Mouse (Mus musculus) heart, embryonic 10.5 days (tissue): ENCODE measurements around the gene Rad23b. TPM values are rescaled to one million over a fixed set of nuclear protein-coding genes. Genes with fewer than 3 reads are reported as not detected.
"Not testable (repeated sequence)": the region's sequence is repeated elsewhere in the genome, so short reads cannot be mapped to it uniquely, and the experiment has no call there.

Experiments used
- DNase-seq: peaks from one replicate; pipeline ENCODE4 v3.0.0-alpha.2; 2017; ENCODE audit warnings: low spot score
- H3K27ac ChIP-seq: fragments of 300-500 bp; sonication (generic); 2 replicates; pipeline ENCODE4 v1.5.1; 2016; ENCODE audit warnings: mild to moderate bottlenecking
- H3K27me3 ChIP-seq: fragments of 300-500 bp; sonication (generic); 2 replicates; pipeline ENCODE4 v1.6.1; 2016; ENCODE audit warnings: mild to moderate bottlenecking; ENCODE audit not compliant: poor library complexity, insufficient read depth, severe bottlenecking
- H3K36me3 ChIP-seq: fragments of 300-500 bp; sonication (generic); 2 replicates; pipeline ENCODE4 v1.6.1; 2016; ENCODE audit warnings: mild to moderate bottlenecking, moderate library complexity
- H3K4me1 ChIP-seq: fragments of 300-500 bp; sonication (generic); 2 replicates; pipeline ENCODE4 v1.6.1; 2016; ENCODE audit warnings: mild to moderate bottlenecking
- H3K4me3 ChIP-seq: fragments of 300-500 bp; sonication (generic); 2 replicates; pipeline ENCODE4 v1.5.1; 2016; ENCODE audit warnings: mild to moderate bottlenecking, moderate library complexity
- H3K9me3 ChIP-seq: fragments of 300-500 bp; sonication (generic); 2 replicates; pipeline ENCODE4 v1.6.1; 2016; ENCODE audit warnings: mild to moderate bottlenecking, moderate library complexity
- WGBS: fragments of 180-500 bp; shearing (Covaris S2); methylation state at CpG from one replicate; pipeline ENCODE4 v1.1.7; 2016; 5-methylcytosine and 5-hydroxymethylcytosine counted together
- polyA plus RNA-seq: library from polyadenylated mRNA; unstranded; fragments of >200 nt; fragmentation: Nextera tagmentation; extraction: Ambion mirVana; gene quantifications from 2 replicates; pipeline ENCODE4 v1.2.1, GENCODE M21; 2016

The Rad23b gene
- polyA plus RNA-seq, 1 experiment from 2014 or later: 85.9 TPM

DNA sequence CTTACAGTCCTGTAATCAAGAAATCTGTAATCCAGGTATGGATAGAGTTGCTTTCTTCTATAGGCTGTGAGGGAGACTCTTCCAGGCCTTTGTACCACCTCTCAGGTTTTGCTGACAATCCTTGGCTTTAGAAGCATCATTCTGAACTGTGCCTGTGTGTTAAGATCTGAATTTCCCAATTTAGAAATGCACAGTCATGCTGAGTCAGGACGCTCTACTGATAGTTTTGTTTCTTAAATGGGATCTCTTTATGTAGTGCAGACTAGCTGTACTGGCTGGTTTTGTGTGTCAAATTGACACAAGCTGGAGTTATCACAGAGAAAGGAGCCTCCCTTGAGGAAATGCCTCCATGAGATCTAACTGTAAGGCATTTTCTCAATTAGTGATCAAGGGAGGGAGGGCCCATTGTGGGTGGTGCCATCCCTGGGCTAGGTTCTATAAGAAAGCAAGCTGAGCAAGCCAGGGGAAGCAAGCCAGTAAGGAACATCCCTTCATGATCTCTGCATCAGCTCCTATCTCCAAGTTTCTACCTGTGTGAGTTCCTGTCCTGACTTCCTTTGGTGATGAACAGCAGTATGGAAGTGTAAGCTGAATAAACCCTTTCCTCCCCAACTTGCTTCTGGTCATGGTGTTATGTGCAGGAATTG lies 59.9 kb downstream of the Rad23b start:
- H3K4me3 ChIP-seq, H3K9me3 ChIP-seq, H3K36me3 ChIP-seq, H3K27ac ChIP-seq, DNase-seq, H3K27me3 ChIP-seq, H3K4me1 ChIP-seq: not testable (repeated sequence)
- WGBS: 66% methylated on average over 1 of the region's 1 CpGs

DNA sequence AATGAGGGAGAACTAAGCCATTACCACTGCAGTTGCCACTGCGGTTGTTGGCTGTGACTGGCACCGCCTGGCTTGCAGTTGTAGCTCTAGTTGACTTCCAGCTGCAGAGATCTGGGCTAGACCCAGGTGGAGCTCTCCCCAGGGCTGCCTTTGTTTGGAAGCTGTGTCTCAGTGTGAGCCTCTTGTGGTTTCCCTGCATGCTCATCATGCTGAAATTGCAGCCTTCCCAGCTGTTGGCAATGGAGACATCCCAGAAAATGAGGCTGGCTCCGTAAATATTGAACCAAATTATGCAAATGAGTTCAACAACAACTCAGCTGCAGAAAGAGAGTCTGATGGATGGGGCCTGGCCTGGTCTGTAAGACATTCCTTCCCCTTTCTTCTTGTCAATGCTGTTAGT lies 66.0 kb downstream of the Rad23b start:
- 61% methylated on average over 3 of the region's 3 CpGs for WGBS
- no peak for DNase-seq
- no peaks in the 10 kb centered on the region for H3K36me3 ChIP-seq
- H3K4me3 ChIP-seq: no peak overlapping the region
- H3K27me3 ChIP-seq: no peaks in the 10 kb centered on the region
- no peaks in the 10 kb centered on the region for H3K4me1 ChIP-seq
- no peaks in the 10 kb centered on the region for H3K9me3 ChIP-seq
- H3K27ac ChIP-seq: no peak overlapping the region

DNA sequence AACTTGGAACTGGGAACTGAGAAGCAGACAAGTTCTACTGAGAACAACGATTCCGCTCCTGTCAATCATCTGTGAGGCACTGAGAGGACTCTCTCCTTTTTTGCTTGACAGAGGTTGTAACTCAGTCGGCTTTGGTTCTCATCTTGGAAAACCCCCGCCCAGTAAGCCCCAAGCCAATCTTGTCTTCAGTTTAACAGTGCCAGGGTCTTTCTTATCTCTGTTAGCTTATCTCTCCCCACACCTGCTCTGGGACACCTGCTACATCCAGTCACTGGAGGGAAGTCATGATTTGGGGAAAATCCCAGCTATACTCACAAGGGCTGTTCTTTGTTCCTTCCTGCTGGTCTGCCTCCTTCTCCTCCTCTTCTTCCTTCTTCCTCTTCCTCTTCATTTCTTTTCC lies 76.4 kb downstream of the Rad23b start:
- no peak for DNase-seq
- Histone ChIP-seq H3K4me3 (no peak overlapping the region), H3K36me3 (no peaks in the 10 kb centered on the region), H3K27ac (no peak overlapping the region), H3K4me1 (no peaks in the 10 kb centered on the region), H3K27me3 (no peaks in the 10 kb centered on the region), H3K9me3 (no peaks in the 10 kb centered on the region)
- 62% methylated on average over 4 of the region's 4 CpGs for WGBS

Other genes starting within 250 kb of the Rad23b start
- gene Klf4, start 182.4 kb downstream of the Rad23b start, polyA plus RNA-seq: 2.1 TPM in 2 replicates